Mouse (Mus musculus): ENCODE measurements around the gene Kif26b. TPM values are rescaled to one million over a fixed set of nuclear protein-coding genes. Genes with fewer than 3 reads are reported as not detected.

Gene Kif26b
- polyA plus RNA-seq, 1 experiment from 2014 or later = 0.44 TPM

GRCm38 (mm10) chr1:178689512-178689911, 160.6 kb downstream of the Kif26b start:
- 52% methylated on average over 4 of the region's 4 CpGs for WGBS
- ATAC-seq = no peak

GRCm38 (mm10) chr1:178691679-178692078, 162.8 kb downstream of the Kif26b start:
- H3K27ac ChIP-seq (ENCODE audit: low read length) = no peak overlapping the region
- no peak for ATAC-seq
- no peak for TF ChIP-seq EP300 (IDR thresholded peaks at IDR 0.05)
- TF ChIP-seq CTCF (IDR thresholded peaks at IDR 0.05) = no peak
- no peak overlapping the region for H3K4me2 ChIP-seq (replicated peaks; ENCODE audit: low read depth, low read length)
- no peaks in the 10 kb centered on the region for H3K27me3 ChIP-seq (replicated peaks; ENCODE audit: insufficient read depth, low read length)
- no peak overlapping the region for H3K4me3 ChIP-seq (ENCODE audit: low read depth, low read length)
- H3K4me1 ChIP-seq (ENCODE audit: insufficient read depth, low read depth, low read length) = no peaks in the 10 kb centered on the region
- H3K36me3 ChIP-seq (ENCODE audit: insufficient read depth, low read length) = no peaks in the 10 kb centered on the region
- no peak overlapping the region for H3K9ac ChIP-seq (replicated peaks; ENCODE audit: low read depth)
- WGBS = 87% methylated on average over 3 of the region's 3 CpGs
- no peak for DNase-seq (ENCODE audit: low spot score)
- H3K9me3 ChIP-seq (ENCODE audit: low read length) = no peaks in the 10 kb centered on the region

More at GRCm38 (mm10) chr1:178689512-178689911, 160.6 kb downstream of the Kif26b start:
- no peak for DNase-seq (ENCODE audit: low spot score)
- Histone ChIP-seq H3K4me3 (ENCODE audit: low read depth, low read length) (no peak overlapping the region), H3K9me3 (ENCODE audit: low read length) (no peaks in the 10 kb centered on the region), H3K36me3 (ENCODE audit: insufficient read depth, low read length) (no peaks in the 10 kb centered on the region), H3K9ac (replicated peaks; ENCODE audit: low read depth) (no peak overlapping the region), H3K4me2 (replicated peaks; ENCODE audit: low read depth, low read length) (no peak overlapping the region), H3K4me1 (ENCODE audit: insufficient read depth, low read depth, low read length) (no peaks in the 10 kb centered on the region), H3K27ac (ENCODE audit: low read length) (no peak overlapping the region), H3K27me3 (replicated peaks; ENCODE audit: insufficient read depth, low read length) (no peaks in the 10 kb centered on the region)
- TF ChIP-seq CTCF (IDR thresholded peaks at IDR 0.05) = peak; percentile 41
- no peak for TF ChIP-seq EP300 (IDR thresholded peaks at IDR 0.05)

- TF ChIP-seq CTCF (IDR thresholded peaks at IDR 0.05) (no peak), EP300 (IDR thresholded peaks at IDR 0.05) (no peak)
- no peak for ATAC-seq
- no peak overlapping the region for H3K4me2 ChIP-seq (replicated peaks; ENCODE audit: low read depth, low read length)
- no peak for DNase-seq (ENCODE audit: low spot score)
- H3K4me1 ChIP-seq (ENCODE audit: insufficient read depth, low read depth, low read length) = no peaks in the 10 kb centered on the region
- H3K36me3 ChIP-seq (ENCODE audit: insufficient read depth, low read length) = no peaks in the 10 kb centered on the region
- H3K27me3 ChIP-seq (replicated peaks; ENCODE audit: insufficient read depth, low read length) = no peaks in the 10 kb centered on the region
- H3K9ac ChIP-seq (replicated peaks; ENCODE audit: low read depth) = no peak overlapping the region
- 69% methylated on average over 4 of the region's 4 CpGs for WGBS
- no peak overlapping the region for H3K27ac ChIP-seq (ENCODE audit: low read length)
- H3K9me3 ChIP-seq (ENCODE audit: low read length) = no peaks in the 10 kb centered on the region
- H3K4me3 ChIP-seq (ENCODE audit: low read depth, low read length) = no peak overlapping the region
Observed at GRCm38 (mm10) chr1:178700102-178700501, 171.2 kb downstream of the Kif26b start.

GRCm38 (mm10) chr1:178703496-178703895, 174.6 kb downstream of the Kif26b start:
- no peaks in the 10 kb centered on the region for H3K27me3 ChIP-seq (replicated peaks; ENCODE audit: insufficient read depth, low read length)

GRCm38 (mm10) chr1:178707925-178708351, 179.0 kb downstream of the Kif26b start:
- ATAC-seq (no peak), DNase-seq (ENCODE audit: low spot score) (no peak)
- no peak overlapping the region for H3K27ac ChIP-seq (ENCODE audit: low read length)
- no peaks in the 10 kb centered on the region for H3K27me3 ChIP-seq (replicated peaks; ENCODE audit: insufficient read depth, low read length)
- H3K36me3 ChIP-seq (ENCODE audit: insufficient read depth, low read length) = no peaks in the 10 kb centered on the region
- no peak overlapping the region for H3K9ac ChIP-seq (replicated peaks; ENCODE audit: low read depth)
- H3K9me3 ChIP-seq (ENCODE audit: low read length) = no peaks in the 10 kb centered on the region
- WGBS = 34% methylated on average over 7 of the region's 7 CpGs
- H3K4me3 ChIP-seq (ENCODE audit: low read depth, low read length) = no peak overlapping the region
- H3K4me1 ChIP-seq (ENCODE audit: insufficient read depth, low read depth, low read length) = no peaks in the 10 kb centered on the region
- TF ChIP-seq EP300 (IDR thresholded peaks at IDR 0.05) (no peak), CTCF (IDR thresholded peaks at IDR 0.05) (no peak)
- no peak overlapping the region for H3K4me2 ChIP-seq (replicated peaks; ENCODE audit: low read depth, low read length)

More at GRCm38 (mm10) chr1:178703496-178703895, 174.6 kb downstream of the Kif26b start:
- Histone ChIP-seq H3K4me1 (ENCODE audit: insufficient read depth, low read depth, low read length) (no peaks in the 10 kb centered on the region), H3K4me3 (ENCODE audit: low read depth, low read length) (no peak overlapping the region), H3K27ac (ENCODE audit: low read length) (no peak overlapping the region), H3K36me3 (ENCODE audit: insufficient read depth, low read length) (no peaks in the 10 kb centered on the region), H3K4me2 (replicated peaks; ENCODE audit: low read depth, low read length) (no peak overlapping the region), H3K9ac (replicated peaks; ENCODE audit: low read depth) (no peak overlapping the region), H3K9me3 (ENCODE audit: low read length) (no peaks in the 10 kb centered on the region)
- TF ChIP-seq CTCF (IDR thresholded peaks at IDR 0.05) = no peak
- no peak for TF ChIP-seq EP300 (IDR thresholded peaks at IDR 0.05)
- DNase-seq (ENCODE audit: low spot score) (no peak), ATAC-seq (no peak)
- WGBS = 54% methylated on average over 8 of the region's 8 CpGs

- Histone ChIP-seq H3K9ac (replicated peaks; ENCODE audit: low read depth) (no peak overlapping the region), H3K36me3 (ENCODE audit: insufficient read depth, low read length) (no peaks in the 10 kb centered on the region), H3K9me3 (ENCODE audit: low read length) (no peaks in the 10 kb centered on the region), H3K27ac (ENCODE audit: low read length) (no peak overlapping the region), H3K4me1 (ENCODE audit: insufficient read depth, low read depth, low read length) (no peaks in the 10 kb centered on the region), H3K4me3 (ENCODE audit: low read depth, low read length) (no peak overlapping the region), H3K27me3 (replicated peaks; ENCODE audit: insufficient read depth, low read length) (no peaks in the 10 kb centered on the region), H3K4me2 (replicated peaks; ENCODE audit: low read depth, low read length) (no peak overlapping the region)
- 48% methylated on average over 1 of the region's 1 CpGs for WGBS
- TF ChIP-seq EP300 (IDR thresholded peaks at IDR 0.05) = no peak
- TF ChIP-seq CTCF (IDR thresholded peaks at IDR 0.05) = no peak
- ATAC-seq (no peak), DNase-seq (ENCODE audit: low spot score) (no peak)
Observed at GRCm38 (mm10) chr1:178708356-178708755, 179.4 kb downstream of the Kif26b start.
